Mouse (Mus musculus): ENCODE measurements around the gene Actr2. TPM values are rescaled to one million over a fixed set of nuclear protein-coding genes. Genes with fewer than 3 reads are reported as not detected.

The Actr2 gene
- polyA plus RNA-seq, 1 experiment from 2014 or later, result 107 TPM

DNA sequence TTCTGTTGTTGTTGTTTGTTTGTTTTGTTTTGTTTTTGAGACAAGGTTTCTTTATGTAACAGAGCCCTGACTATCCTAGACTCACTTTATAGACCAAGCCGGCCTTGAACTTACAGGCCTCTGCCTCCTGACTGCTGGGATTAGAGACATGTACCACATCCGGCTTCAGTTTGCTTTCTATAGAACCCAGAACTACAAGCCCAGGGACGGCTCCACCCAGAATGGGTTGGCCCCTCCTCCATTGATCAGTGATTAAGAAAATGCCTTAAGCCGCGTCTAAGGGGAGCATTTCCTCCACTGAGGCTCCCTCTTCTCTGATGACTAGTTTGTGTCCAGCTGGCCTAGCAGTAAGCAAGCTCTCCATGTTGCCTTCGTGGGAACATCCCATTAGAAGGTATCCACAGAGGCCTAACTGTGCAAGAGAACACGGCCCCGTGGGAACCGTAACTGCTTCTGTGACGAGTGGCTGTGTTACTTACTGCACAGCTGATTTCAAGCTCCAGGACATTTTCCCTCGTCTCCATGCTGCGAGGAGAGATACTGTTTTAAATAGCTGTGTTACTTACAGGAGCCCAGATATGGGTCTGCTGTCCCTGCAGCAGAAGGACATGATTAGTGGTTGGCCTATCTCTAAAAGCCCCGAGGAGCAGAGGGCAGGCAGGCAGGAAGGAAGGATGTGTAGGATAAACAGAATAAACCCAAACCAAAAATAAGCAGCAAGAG is 59.7 kb downstream of the Actr2 start:
- H3K4me1 ChIP-seq (ENCODE audit: control insufficient read depth, insufficient read depth, low read length), result no peaks in the 10 kb centered on the region
- ATAC-seq (ENCODE audit: low FRiP score, low TSS enrichment) (no peak), DNase-seq (no peak)
- H3K27ac ChIP-seq (replicated peaks; ENCODE audit: low read depth, low read length), result no peak overlapping the region
- no peaks in the 10 kb centered on the region for H3K9me3 ChIP-seq (ENCODE audit: control insufficient read depth, low read length)
- H3K9ac ChIP-seq (replicated peaks; ENCODE audit: low read length), result 0 out of 2 replicates have a peak overlapping the region, but pooled peaks have one; percentile 16
- no peaks in the 10 kb centered on the region for H3K27me3 ChIP-seq (ENCODE audit: control insufficient read depth, insufficient read depth, low read length)
- H3K4me2 ChIP-seq (ENCODE audit: low read length), result no peak overlapping the region
- peaks cover 6% of the 10 kb centered on the region; the same call in 1 of the 2 replicates for H3K36me3 ChIP-seq (ENCODE audit: control insufficient read depth, insufficient read depth, low read length)
- H3K4me3 ChIP-seq (replicated peaks; ENCODE audit: low read depth, low read length), result no peak overlapping the region
- 59% methylated on average over 13 of the region's 13 CpGs for WGBS

DNA sequence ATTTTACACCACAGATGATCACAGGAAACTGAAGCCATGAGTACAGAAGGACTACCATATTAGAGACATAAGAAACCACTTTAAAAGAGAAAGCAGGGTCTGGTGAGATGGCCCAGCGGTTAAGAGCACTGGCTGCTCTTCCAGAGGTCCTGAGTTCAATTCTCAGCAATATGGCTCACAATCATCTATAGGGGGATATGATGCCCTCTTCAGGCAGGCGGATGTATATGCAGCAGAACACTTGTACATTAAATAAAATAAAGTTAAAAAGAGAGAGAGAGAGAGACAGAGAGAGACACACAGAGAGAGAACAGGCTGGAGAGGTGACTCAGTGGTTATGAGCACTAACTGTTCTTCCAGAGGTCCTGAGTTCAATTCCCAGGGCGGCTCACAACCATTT is 67.1 kb downstream of the Actr2 start:
- DNase-seq (no peak), ATAC-seq (ENCODE audit: low FRiP score, low TSS enrichment) (no peak)
- Histone ChIP-seq H3K9me3 (ENCODE audit: control insufficient read depth, low read length) (no peaks in the 10 kb centered on the region), H3K36me3 (ENCODE audit: control insufficient read depth, insufficient read depth, low read length) (no peaks in the 10 kb centered on the region), H3K9ac (replicated peaks; ENCODE audit: low read length) (no peak overlapping the region), H3K27me3 (ENCODE audit: control insufficient read depth, insufficient read depth, low read length) (no peaks in the 10 kb centered on the region), H3K4me2 (ENCODE audit: low read length) (no peak overlapping the region), H3K4me3 (replicated peaks; ENCODE audit: low read depth, low read length) (no peak overlapping the region), H3K27ac (replicated peaks; ENCODE audit: low read depth, low read length) (no peak overlapping the region), H3K4me1 (ENCODE audit: control insufficient read depth, insufficient read depth, low read length) (peaks cover 4% of the 10 kb centered on the region; the same call in 1 of the 2 replicates)
- 72% methylated on average over 3 of the region's 3 CpGs for WGBS

DNA sequence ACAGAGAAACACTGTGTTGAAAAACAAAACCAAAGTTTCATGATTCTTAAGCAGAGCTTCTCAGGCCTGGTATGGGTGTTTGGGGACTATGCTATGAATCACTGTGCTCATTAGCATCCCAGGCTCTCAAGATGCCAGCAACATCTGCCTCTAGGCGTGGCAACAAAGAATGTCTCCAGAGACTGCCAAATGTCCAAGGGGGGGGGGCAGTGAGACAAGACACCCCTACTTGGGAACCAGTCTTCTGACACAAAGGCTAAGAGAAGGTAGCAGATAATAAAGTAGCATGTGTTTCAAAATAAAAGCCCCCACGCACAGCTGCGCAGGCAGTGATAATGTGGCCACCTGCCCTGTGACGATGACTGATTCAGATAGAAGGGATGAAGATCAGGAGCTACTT is 69.5 kb downstream of the Actr2 start:
- Histone ChIP-seq H3K27ac (replicated peaks; ENCODE audit: low read depth, low read length) (no peak overlapping the region), H3K4me2 (ENCODE audit: low read length) (no peak overlapping the region), H3K36me3 (ENCODE audit: control insufficient read depth, insufficient read depth, low read length) (no peaks in the 10 kb centered on the region), H3K9ac (replicated peaks; ENCODE audit: low read length) (no peak overlapping the region), H3K4me3 (replicated peaks; ENCODE audit: low read depth, low read length) (no peak overlapping the region), H3K4me1 (ENCODE audit: control insufficient read depth, insufficient read depth, low read length) (peaks cover 8% of the 10 kb centered on the region), H3K27me3 (ENCODE audit: control insufficient read depth, insufficient read depth, low read length) (no peaks in the 10 kb centered on the region), H3K9me3 (ENCODE audit: control insufficient read depth, low read length) (no peaks in the 10 kb centered on the region)
- no peak for DNase-seq
- 75% methylated on average over 4 of the region's 4 CpGs for WGBS
- no peak for ATAC-seq (ENCODE audit: low FRiP score, low TSS enrichment)

DNA sequence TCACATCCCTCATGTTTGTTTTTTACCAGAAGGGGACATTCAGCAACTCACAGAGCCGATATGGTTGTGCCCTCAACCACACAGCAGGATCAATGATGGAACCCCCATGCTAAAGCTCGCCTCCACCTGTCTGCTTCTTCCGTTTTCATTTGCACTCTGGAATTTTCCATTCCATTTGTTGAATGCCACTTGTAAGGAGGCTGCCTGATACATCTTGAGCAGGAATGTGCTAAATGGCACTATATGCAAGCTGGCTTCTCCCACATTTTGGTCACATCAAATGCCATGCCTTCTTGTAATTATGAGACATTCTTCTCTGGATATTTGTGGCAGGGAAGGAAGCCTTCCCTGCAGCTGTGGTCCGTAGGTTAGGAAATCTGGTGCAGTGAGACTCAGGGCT is 70.6 kb downstream of the Actr2 start:
- DNase-seq (no peak), ATAC-seq (ENCODE audit: low FRiP score, low TSS enrichment) (no peak)
- H3K4me2 ChIP-seq (ENCODE audit: low read length), result no peak overlapping the region
- H3K9me3 ChIP-seq (ENCODE audit: control insufficient read depth, low read length), result no peaks in the 10 kb centered on the region
- no peak overlapping the region for H3K4me3 ChIP-seq (replicated peaks; ENCODE audit: low read depth, low read length)
- no peaks in the 10 kb centered on the region for H3K36me3 ChIP-seq (ENCODE audit: control insufficient read depth, insufficient read depth, low read length)
- H3K9ac ChIP-seq (replicated peaks; ENCODE audit: low read length), result no peak overlapping the region
- WGBS, result 76% methylated on average over 4 of the region's 4 CpGs
- H3K27me3 ChIP-seq (ENCODE audit: control insufficient read depth, insufficient read depth, low read length), result no peaks in the 10 kb centered on the region
- H3K27ac ChIP-seq (replicated peaks; ENCODE audit: low read depth, low read length), result no peak overlapping the region
- H3K4me1 ChIP-seq (ENCODE audit: control insufficient read depth, insufficient read depth, low read length), result peaks cover 8% of the 10 kb centered on the region

DNA sequence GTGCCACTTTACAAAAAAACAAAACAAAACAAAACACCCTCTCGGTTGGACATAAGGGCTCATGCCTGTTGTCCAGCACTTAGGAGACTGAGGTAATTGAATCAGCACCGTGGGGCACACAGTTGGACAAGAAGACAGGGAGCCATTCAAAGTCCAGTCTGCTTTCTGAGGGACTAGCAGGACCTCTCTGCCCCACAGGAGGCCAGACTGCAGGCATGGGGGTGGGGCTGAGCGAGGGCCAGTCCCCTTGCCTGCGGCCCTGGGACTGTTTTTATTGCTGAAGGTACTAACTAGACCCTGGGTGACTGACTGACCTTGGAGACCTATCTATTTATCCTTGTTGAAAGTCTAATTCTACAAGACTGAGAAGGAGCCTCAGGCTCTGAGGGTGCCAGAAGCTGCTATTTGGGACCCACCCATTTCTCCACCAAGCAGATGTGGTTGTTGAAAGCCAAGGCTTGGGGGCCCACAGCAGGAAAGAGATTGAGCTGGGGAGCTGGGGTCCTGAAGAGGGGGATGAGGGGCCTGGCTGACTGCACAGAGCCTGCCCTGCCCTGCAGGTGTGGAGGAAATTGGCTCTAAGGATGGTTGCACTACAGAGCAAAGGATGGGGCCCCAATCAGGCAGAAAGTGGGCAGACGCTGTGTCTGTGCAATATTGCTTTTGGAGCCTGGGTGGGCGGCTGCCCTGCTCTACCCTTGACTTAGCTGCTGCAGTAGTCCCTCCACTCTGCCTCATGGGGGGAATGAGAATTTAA is 71.4 kb downstream of the Actr2 start:
- Histone ChIP-seq H3K4me3 (replicated peaks; ENCODE audit: low read depth, low read length) (no peak overlapping the region), H3K27me3 (ENCODE audit: control insufficient read depth, insufficient read depth, low read length) (no peaks in the 10 kb centered on the region), H3K9me3 (ENCODE audit: control insufficient read depth, low read length) (no peaks in the 10 kb centered on the region), H3K9ac (replicated peaks; ENCODE audit: low read length) (no peak overlapping the region), H3K27ac (replicated peaks; ENCODE audit: low read depth, low read length) (no peak overlapping the region), H3K4me1 (ENCODE audit: control insufficient read depth, insufficient read depth, low read length) (peaks cover 8% of the 10 kb centered on the region), H3K4me2 (ENCODE audit: low read length) (no peak overlapping the region), H3K36me3 (ENCODE audit: control insufficient read depth, insufficient read depth, low read length) (no peaks in the 10 kb centered on the region)
- WGBS, result 24% methylated on average over 6 of the region's 6 CpGs
- ATAC-seq (ENCODE audit: low FRiP score, low TSS enrichment), result 0 out of 2 replicates have a peak, but pooled peaks have one; percentile 13
- DNase-seq, result no peak

DNA sequence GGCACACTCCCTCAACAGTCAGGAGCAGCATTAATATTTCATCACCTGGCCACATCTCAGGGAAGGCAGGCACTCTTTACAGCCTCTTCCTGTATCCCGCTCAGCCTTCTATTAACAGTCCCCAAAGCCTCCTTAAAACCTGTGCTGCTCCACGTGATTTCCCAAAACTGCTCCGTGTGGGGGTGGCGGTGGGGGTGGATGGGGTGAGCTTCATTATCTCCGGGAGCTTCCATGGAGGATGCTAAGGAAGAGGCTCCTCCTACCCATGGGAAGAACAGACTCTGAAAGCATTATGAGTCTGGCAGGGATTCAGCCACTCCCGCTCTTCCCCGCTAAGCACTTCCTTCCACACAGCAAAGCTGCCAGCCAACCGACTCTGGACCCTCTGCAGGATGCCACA is 74.0 kb downstream of the Actr2 start:
- DNase-seq, result peak; percentile 64
- Histone ChIP-seq H3K36me3 (ENCODE audit: control insufficient read depth, insufficient read depth, low read length) (no peaks in the 10 kb centered on the region), H3K9me3 (ENCODE audit: control insufficient read depth, low read length) (no peaks in the 10 kb centered on the region), H3K27ac (replicated peaks; ENCODE audit: low read depth, low read length) (no peak overlapping the region), H3K4me2 (ENCODE audit: low read length) (peak overlapping the region; percentile 39), H3K4me1 (ENCODE audit: control insufficient read depth, insufficient read depth, low read length) (peaks cover 8% of the 10 kb centered on the region), H3K4me3 (replicated peaks; ENCODE audit: low read depth, low read length) (no peak overlapping the region), H3K9ac (replicated peaks; ENCODE audit: low read length) (no peak overlapping the region), H3K27me3 (ENCODE audit: control insufficient read depth, insufficient read depth, low read length) (no peaks in the 10 kb centered on the region)
- ATAC-seq (ENCODE audit: low FRiP score, low TSS enrichment), result peak; percentile 41; the same call in 1 of the 2 replicates
- 22% methylated on average over 8 of the region's 8 CpGs for WGBS

DNA sequence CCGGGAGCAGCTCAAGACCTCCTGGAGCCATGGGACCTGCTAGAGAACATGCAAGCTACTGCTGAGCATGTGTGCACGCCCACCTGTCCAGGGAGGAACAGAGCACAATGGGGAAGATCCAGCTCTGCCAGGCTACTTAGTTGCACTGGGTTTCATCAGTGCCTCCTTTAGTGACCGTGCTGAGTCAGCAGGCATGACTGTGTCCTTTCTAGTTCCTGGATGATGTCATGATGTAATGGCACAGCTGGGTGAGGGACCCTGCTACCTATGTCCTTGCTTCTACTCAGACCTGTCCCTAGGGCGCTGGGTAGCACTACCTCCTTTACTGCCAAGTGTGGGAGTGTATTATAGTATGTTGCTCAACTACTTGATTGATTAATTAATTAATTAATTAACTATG is 75.0 kb downstream of the Actr2 start:
- DNase-seq (no peak), ATAC-seq (ENCODE audit: low FRiP score, low TSS enrichment) (no peak)
- Histone ChIP-seq H3K9me3 (ENCODE audit: control insufficient read depth, low read length) (no peaks in the 10 kb centered on the region), H3K27me3 (ENCODE audit: control insufficient read depth, insufficient read depth, low read length) (no peaks in the 10 kb centered on the region), H3K4me1 (ENCODE audit: control insufficient read depth, insufficient read depth, low read length) (peaks cover 8% of the 10 kb centered on the region), H3K9ac (replicated peaks; ENCODE audit: low read length) (no peak overlapping the region), H3K4me3 (replicated peaks; ENCODE audit: low read depth, low read length) (no peak overlapping the region), H3K27ac (replicated peaks; ENCODE audit: low read depth, low read length) (no peak overlapping the region), H3K36me3 (ENCODE audit: control insufficient read depth, insufficient read depth, low read length) (no peaks in the 10 kb centered on the region), H3K4me2 (ENCODE audit: low read length) (no peak overlapping the region)
- 91% methylated on average over 4 of the region's 4 CpGs for WGBS

DNA sequence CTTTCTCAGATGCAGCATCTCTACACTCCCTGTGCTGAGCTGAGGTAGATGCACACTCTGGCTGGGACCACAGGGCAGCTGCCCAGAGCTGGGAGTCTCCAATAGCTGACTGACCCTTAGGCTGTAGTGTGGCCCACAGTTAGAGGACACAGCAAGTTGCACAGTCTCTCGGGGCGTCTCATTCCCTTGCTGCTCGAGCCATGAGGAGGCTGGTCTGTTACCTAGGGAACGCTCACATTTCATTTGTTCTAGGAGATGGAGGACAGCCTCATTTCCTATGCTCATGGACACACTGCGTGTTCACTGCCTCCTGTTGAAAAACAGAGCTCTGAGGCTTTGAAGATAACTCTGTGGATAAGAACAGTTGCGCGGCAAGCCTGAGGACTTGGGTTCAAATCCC is 76.7 kb downstream of the Actr2 start:
- Histone ChIP-seq H3K4me1 (ENCODE audit: control insufficient read depth, insufficient read depth, low read length) (peaks cover 4% of the 10 kb centered on the region; the same call in 1 of the 2 replicates), H3K9ac (replicated peaks; ENCODE audit: low read length) (no peak overlapping the region), H3K4me2 (ENCODE audit: low read length) (no peak overlapping the region), H3K27me3 (ENCODE audit: control insufficient read depth, insufficient read depth, low read length) (no peaks in the 10 kb centered on the region), H3K4me3 (replicated peaks; ENCODE audit: low read depth, low read length) (no peak overlapping the region), H3K9me3 (ENCODE audit: control insufficient read depth, low read length) (no peaks in the 10 kb centered on the region), H3K27ac (replicated peaks; ENCODE audit: low read depth, low read length) (no peak overlapping the region), H3K36me3 (ENCODE audit: control insufficient read depth, insufficient read depth, low read length) (no peaks in the 10 kb centered on the region)
- DNase-seq (no peak), ATAC-seq (ENCODE audit: low FRiP score, low TSS enrichment) (no peak)
- 63% methylated on average over 7 of the region's 7 CpGs for WGBS
